Mouse (Mus musculus): ENCODE data around the gene A730071L15Rik.

- no peak for TF ChIP-seq CTCF (IDR thresholded peaks at IDR 0.05; ENCODE audit: borderline replicate concordance, extremely low read depth, insufficient read depth, insufficient read length)
- TF ChIP-seq POLR2A (IDR thresholded peaks at IDR 0.05; ENCODE audit: borderline replicate concordance, extremely low read depth, insufficient read depth, insufficient read length, poor library complexity, severe bottlenecking): no peak
Observed at GRCm38 (mm10) chr11:6177781-6178420, 21.9 kb upstream of the A730071L15Rik start.

Measured in brain, embryonic 14.5 days (tissue).